Mouse (Mus musculus) kidney, postnatal 25 days (tissue): ENCODE measurements at regions not wholly inside any gene's neighbourhood (a gene's known extent, or its start where the extent isn't known, plus 50 kb on each side); places are given as distances from the start of the nearest gene placed in this dataset.

Experiments
- DNase-seq, 2 experiments: peaks; one replicate each; pipeline ENCODE4 v3.0.0; 2021; ENCODE audit warnings: mixed read lengths in 2 of 2

DNA sequence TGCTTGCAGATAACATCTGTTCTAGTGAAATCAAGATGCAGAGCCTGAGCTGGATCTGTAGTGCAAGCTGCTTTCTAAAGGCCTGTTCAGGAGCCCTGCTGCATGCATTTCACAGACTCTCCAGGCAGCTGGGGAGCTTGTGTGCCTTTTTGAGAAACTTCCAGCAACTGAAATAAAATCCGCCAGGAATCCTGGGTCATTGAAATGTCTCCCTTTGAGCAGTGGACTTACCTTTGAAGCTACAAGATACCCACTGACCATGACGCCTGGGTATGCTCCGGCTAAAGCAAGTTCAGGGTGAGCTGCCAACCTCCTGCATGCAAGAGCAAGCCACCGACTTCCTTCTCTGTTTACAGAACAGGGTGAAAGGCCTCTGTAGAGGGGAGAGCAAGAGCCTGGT is 278.7 kb downstream of the Cenpw start:
- DNase-seq = no peak

DNA sequence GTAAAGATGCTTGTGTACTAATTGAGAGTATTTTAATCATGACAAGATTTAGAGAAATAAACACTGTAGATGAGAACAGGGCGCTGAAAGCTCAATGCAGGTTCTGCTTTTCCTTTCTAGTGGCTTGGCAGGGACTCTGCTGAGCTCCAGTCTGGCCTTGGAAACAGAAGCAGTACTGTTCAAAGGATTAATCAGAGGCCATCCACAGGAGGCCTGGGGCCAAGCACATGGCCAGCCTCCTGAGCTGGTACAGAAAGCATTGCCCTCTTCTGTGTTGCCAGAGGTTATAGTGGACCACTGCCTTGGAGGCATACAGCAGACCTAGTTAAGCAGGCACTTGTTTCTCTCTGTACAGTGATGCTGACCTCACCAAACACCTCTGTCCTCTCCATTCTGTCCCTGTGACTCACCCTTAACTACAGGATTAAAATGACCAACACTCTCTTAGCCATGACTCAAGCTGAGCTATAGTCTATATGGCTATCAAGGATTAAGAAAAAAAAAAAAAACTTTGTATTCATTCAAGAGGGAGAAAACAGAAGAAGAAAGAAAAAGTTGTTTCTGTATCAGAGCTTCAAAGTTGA is 302.5 kb downstream of the Cenpw start:
- no peak for DNase-seq

DNA sequence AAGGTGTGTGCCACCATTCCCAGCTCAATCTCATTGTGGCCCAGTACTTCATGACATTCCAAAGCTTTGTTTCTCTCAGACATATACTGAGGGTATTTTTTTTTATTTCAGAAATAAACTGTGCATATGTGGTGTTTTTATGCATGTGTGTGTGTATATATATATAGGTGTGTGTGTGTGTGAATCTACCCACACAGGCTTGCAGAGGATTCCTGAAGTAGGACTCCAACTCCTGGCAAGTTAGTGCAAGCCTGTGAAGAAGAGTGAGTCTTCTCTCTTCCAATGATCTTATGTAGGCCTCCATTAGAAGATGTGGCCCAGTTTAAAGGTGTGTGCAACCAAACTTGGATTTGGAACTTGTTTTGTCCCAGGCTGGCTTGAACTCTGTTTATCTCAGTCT is 328.9 kb upstream of the Rspo3 start:
- no peak for DNase-seq

DNA sequence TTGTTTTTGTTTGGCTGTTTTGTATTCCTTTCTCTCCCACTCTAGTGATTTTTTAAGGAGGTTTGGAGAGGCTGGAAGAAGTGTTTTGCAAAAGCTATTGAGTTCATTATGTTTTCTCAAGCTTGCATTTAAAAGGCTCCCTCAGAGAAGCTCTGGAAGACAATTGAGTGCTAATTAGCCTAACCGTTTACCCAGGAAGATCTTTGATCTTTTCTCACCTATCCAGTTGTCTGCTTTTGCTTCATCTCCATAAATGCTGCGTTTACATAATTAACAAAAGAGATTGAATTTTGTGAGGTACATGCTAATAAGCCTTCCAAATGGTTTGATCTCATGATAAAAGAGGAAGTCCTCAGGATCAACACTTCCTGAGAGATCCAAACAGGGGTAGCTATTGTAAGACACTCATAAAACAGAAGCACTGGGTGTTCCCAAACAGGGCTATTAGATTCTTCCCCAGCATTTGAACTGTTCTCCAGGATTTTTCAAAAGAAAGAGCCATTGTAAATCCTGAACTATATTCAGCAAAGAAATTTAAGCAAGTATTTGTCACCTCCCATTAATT is 320.2 kb upstream of the Rspo3 start:
- DNase-seq = no peak

DNA sequence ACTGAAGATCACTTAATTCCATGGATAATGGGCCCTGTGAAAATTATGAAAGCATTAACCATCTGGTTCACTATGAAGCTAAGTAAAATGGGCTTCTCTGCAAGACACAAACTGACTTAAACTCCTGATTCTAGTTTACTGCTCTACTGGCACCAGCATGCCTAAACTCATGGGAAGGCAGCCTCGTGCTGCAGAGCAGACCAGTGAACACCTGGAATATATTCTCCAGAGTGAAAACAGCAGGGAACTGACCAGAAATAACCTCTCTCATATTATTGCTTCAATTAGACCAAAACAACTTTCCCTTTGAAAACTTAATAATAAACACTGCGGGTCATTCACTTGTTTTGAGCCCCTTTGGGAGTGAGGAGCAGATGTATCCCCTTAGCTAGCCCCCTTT is 316.8 kb upstream of the Rspo3 start:
- no peak for DNase-seq

DNA sequence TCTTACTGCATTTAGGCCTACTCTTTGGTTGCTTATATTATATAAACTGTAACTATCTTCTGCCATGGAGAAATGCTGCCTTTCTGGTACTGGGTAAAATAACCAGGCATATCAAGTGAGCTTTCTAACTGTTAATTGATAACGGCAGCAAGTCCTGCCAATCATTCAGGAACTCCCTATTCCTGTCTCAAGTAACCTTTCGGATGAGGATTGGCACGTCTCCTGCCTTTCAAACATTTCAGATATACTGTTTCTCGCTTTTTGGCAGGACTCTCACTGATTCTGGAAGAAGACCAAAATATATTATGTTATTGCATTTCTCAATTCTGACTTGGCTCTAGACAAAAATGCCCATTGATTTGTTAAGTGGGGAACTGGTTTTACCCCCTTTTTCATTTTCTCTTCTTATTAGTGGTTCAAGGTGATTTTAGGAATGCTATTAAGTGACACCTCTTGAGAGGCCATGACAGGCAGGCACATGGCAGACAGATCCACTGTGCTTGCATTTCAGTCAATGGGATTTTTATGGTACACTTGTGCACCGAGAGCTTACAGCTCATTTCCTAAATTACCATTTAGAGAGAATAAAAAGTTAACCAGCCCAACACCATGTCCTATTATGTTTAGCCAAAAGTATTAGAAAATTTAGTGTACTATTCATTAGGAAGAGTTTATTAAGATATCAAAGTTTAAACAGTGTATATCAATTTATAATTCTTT is 289.4 kb upstream of the Rspo3 start:
- no peak for DNase-seq

DNA sequence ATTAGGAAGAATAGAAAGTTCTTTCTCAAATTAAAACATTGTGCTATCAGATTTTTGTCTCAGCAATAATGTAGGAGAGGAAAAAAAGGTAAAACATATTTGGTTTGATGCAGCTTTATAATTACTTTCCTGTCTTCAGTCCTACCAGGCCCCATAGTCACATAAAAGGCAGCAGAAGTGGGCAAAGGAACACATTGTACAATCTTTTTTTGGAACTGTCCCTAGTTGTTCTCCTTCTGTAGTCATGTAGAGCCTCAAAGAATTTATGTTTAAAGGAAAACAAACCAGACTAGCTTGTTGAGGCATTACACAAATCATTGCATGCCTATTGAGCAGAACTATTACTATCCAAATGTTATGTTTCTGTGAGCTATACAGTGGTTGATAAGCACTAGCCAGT is 288.7 kb upstream of the Rspo3 start:
- no peak for DNase-seq

DNA sequence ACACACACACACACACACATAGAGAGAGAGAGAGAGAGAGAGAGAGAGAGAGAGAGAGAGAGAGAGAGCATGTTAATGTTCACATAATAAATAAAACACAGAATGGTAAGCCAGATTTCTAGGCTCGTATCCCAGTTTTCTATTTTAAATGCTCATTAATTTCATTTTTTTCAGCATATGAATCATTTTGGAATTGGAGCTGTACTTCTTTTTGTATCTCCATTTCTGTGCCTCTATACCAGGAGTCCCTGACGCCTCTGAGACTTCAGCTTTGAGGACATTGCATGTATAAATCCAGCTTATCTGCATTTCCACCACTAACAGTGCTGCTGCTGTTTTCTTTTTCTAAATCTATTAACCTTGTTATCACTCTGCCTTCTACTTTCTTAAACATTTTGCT is 287.5 kb upstream of the Rspo3 start:
- no peak for DNase-seq

DNA sequence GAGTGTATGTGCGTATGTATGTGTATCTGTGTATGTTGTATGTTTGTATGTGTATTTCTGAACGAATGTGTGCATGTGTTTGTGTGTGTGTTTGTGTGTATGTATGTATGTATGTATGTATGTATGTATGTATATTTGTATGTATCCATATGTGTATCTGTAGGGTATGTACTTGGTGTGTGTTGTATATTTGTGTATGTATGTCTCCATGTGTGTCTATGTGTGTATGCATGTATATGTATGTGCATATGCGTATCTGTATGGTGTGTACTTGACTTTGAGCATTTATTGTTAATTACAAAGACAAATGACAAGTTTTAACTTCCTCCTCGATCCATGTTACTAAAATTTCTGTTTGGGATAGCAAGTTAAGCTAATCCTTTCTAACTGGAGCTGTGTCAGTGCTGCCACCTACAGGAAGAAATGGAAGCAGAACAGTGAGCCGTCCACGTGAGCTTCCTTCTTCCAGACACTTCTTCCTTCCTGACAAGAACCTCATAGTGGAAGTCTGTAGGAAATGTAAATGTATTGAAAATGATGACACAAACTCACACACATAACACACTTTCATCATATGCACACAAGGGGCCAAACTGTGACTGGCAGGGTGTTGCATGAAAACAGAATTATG is 268.4 kb upstream of the Rspo3 start:
- peak; percentile 44 to 67 for DNase-seq

DNA sequence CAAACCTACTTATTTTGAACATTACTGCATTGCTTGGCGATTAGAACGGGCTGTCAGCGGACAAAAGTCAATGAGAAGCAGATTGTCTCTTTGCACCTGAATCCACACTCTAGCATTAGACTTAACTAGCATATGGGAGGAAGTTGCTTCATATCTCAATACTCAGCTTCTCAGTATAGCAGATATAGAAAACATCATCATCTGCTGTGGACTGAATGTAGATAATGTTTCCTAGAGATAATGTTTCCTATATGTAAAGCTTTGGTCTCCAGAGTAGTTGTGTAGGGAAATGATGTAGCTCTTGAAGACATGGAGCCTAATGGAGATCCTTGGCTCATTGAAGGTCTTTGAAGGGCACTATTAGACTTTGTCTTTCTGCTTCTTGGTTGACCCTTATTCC is 267.0 kb upstream of the Rspo3 start:
- no peak for DNase-seq

DNA sequence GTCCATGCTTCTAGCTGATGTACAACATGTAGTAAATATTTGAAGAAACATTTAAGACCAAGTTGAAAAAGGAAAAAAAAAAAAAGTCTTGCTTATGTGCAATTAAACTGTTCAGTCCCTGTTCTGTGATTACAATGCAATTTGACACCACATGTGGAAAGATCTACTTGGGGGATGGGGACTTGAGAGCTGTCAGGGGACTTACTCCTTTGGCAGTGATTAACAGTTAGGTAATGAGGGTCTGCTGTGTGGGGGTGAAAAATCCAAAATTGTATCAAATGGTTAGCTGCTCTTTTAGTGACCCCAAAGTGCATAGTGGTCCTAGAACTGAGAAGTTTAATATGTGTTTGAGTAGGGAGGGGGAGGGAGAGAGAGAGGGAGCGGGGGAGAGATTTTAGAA is 259.0 kb upstream of the Rspo3 start:
- no peak for DNase-seq

DNA sequence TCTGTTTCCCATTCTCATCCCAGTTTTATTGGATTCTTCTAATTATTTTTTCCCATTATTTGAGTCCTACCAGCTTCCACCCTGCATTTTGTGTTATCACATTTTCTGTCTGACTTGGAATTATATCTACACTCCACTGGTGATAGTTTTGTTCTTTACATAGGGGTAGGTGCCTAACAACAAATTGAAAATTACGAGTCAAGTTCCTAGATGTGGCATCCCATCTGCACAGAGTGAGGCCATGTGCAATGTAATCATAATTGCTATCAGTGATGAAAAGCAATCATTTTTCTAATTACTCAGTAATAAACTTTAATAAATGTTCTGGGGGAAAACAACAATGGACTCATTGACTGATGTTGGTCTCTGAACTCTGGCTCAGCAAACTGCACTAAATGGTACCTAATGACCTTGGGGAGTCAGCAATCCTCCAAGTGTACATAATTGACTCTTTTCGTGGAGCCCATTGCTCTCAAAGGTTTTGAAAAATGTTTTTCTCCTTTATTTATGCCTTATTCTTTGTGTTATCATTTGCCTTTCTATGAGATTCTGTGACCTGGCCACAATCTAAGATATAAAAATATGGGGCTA is 250.6 kb upstream of the Rspo3 start:
- no peak for DNase-seq

DNA sequence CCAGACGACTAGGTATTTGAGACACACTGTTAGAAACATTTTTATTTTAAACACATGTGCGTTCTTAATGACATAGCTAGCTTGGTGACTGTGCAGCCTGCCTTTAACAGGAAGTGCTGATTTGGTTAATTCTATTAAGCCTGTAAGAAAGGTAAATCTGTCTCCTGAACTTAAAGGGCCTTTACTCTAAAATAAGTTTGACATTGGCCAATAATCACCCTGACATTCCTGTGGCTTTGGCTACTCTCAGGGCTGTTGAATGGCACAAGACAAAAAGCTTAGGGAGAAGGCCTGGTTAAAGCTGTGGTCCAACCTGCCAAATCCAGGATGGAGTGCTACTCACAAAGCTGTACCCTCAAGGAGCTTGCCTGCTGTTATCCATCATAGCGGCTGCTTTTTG is 201.0 kb upstream of the Rspo3 start:
- no peak for DNase-seq

DNA sequence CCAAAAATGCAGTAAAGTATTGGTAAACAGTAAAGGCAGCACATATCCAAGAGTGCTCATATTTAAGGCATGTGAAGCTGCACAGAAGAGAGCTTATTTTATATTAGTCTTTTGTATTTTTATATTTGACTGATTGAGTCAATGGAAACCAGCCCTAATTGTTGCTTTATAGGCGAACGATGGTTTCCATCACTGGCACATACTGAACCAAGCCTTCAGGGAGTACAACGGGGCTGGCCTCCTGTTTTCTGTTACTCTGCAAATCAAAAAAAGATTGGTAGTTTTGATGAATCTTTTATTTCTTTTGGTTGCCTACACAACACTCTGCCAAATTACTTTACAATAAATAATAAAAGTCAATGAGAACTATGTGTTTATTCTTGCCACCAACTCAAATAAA is 189.7 kb upstream of the Rspo3 start:
- DNase-seq = no peak

DNA sequence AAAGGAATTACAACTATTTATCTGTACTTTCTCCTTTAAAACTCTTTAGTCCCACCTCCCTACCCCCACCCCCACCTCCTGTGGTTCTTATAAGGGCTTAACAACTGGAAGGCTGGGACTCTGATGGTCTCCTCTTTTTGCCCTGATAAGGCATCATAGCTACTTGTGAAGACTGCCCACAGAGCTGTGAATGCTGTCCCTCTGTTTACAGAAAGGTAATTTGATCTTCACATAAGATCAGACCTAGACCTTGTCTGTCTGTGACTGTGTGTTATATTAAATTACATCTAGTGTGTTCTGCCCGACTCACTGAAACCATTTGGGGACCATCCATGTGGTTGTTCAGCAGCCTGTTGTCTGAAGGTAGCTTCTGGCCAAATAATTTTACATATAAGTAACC is 175.3 kb upstream of the Rspo3 start:
- no peak for DNase-seq

DNA sequence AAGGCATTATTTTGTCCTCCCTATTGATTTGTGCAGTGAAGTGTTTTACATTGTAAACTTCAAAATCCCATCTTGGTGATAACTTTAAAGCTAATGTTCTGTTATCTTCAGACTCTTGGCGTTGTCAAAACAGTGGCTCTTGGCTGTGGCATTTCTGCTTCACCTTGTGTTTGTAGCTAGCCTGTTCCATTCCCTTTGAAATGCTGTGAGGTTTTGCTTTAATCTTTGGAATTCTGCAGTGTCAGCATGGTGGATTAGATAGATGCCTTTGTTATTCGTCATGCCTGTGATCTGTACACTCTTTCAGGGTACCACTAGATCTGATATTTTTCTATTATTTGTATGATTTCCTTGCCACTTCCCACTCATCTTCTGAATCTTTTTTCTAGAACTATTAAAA is 173.0 kb upstream of the Rspo3 start:
- DNase-seq = no peak

DNA sequence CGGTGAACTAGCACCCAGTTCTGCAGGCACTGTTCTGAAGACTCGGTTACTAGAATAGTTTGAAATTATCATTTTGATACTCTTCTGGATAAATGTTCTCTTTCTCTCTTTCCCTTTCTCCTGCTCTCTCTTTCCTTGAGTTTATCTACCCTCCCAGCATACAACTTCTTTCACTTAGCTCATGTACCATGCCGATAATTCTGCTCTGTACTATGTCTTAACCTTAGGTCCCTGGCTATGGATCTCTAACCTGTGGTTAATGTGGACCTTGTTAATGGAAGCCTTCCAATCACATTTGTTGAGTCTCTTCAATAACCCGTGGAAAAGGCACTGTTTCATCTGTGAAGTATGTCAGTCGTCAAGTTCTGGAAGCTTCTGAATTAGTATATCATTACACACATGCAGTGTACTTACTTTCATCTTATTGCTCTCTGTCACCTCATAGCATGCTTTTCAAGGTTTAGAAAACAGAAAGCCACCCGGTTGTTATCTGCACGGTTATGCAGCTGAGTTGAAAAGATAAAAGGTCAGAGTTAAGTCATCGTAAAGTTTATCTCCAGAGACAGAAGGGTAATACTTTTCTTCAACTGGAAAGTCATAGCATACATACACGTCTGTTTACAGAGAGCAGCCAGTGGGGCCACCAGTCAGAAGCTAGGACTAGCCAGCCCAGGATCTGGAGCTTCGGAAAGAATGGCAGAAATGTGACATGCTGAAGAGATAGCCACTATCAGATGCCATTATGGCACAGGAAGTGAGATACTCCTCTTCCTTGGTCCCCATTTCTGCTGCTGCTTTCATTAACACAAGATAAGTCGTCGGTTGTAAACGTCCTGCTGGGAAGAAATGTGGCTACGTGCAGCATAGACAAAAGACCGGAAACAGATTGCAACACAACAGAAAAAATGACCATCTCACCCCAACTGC is 157.6 kb upstream of the Rspo3 start:
- no peak for DNase-seq

DNA sequence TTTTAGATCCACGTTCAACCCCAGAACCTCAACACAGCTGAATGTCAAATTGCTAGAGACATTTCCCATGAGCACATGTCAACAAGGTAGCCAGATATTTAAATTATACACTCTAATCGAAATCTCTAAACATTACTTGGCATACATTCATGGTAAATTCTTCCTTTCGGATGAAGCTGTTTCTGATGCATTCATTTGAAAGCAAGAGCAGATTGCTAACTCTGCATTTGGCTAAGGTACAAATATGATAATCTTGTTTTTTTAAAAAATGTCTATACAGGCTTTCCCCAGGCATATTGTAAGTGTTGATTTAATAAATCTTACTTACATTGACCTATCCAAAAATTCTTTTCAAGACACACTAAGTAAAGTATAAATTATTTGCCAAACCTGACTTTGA is 153.9 kb upstream of the Rspo3 start:
- no peak for DNase-seq

DNA sequence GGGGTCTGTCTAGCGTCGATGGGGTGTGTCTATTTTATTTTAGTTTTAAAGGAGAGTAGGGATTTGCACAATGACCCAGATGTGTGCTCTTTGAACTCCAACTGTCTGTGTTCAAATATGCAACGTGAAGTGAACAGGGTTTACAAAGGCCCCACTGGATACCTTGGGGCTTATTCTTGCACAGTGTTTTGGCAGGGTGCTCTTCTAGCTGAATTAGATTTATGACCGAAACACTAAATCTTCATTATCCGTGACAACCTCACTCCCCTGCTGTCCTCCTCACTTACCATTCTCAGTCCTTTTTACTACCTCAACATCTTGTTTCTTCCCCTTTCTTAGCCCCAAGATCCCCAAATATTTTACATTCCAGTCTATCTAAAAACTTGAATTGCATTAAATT is 151.3 kb upstream of the Rspo3 start:
- DNase-seq = no peak

DNA sequence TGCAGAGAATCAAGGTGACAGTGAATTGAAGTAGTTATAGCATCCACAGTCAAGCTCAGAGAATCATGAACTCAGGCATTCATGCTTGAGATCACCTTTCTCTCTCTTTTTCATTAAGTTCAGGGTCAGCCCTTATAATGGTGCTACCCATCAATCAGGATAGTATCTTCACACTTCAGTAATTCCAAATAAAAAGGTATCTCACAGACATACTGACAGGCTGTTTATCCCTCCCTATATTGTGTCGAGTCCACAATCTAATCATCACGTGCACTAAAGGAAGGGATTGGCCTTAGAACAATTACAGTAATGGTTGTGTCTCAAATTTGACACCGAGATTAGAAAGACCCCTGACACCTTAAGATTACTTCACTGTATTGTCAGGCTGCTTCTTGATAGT is 138.7 kb upstream of the Rspo3 start:
- no peak for DNase-seq

DNA sequence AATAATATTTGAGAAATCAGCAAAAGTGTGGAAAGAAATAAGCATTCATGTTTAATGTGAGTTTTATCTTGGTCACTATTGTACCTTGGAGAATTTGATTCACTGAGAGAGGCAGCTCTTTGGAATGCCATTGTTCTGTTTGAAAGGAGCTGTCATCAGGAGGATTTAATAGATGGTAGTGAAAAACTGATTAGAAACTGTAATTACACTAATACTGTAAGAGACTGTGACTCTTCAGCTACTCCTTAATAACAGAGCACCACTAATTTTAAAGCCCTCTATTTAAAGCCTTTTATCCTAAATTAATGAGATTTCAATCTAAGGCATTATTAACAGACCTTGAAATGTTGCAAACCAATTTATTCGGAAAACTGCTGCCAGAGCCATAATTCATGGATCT is 126.1 kb upstream of the Rspo3 start:
- DNase-seq = no peak

DNA sequence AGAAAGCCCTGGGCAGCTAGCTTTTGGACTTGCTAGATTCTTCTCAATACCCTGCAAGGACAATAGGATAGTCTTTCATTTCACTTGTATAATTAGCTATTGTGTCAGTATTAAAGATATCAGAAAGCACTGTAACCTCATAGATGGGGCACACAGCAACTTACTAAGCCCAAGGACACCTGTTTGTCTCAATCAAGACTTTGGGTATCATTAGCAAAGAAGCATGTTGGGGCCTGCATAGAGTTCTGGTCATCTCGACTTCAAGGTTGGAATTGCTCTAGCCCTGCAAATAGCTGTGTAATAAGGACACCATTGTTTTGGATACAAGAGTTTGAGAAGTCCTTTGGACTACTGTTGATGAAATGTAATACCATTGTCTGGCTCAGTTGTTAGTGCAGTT is 104.6 kb upstream of the Rspo3 start:
- DNase-seq = no peak

DNA sequence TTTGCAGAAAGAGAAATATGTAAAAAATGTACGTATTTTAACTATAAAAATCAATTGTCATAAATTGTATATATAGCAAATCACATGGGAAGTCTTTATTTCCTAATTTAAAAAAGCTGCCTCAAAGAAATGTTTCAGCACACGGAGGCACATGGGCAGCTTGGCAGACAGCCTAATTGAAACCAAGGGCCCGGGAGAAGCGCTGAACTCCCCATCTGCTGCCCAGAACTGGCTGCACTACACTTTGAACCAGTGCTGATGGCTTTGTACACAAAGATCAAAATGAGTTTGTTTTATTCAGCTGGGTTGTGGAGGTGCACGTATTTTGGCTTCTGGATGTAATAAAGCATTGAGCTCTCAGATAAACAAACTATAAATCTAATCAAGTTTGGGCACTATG is 100.2 kb upstream of the Rspo3 start:
- no peak for DNase-seq
